Mouse (Mus musculus) liver, embryonic 14.5 days (tissue): ENCODE measurements around the gene Ifna6. TPM values are rescaled to one million over a fixed set of nuclear protein-coding genes. Genes with fewer than 3 reads are reported as not detected.
"Not testable (repeated sequence)": the region's sequence is repeated elsewhere in the genome, so short reads cannot be mapped to it uniquely, and the experiment has no call there.

ENCODE experiments used
- ATAC-seq: fragments of 200-750 bp; cut with Nextera tagmentation; 2 replicates; pipeline ENCODE4 v1.8.0; 2017; ENCODE audit warnings: moderate number of reproducible peaks, mild to moderate bottlenecking, moderate library complexity; ENCODE audit not compliant: insufficient read depth
- DNase-seq, 3 experiments: peaks; one replicate each; pipeline ENCODE4 v3.0.0-alpha.2; 2012 to 2013; ENCODE audit warnings: low read depth in 3 of 3, low spot score in 3 of 3
- H3K27ac ChIP-seq: fragments of 300-500 bp; sonication (generic); 2 replicates; pipeline ENCODE4 v1.5.1; 2014; ENCODE audit warnings: moderate library complexity, mild to moderate bottlenecking, control low read depth, inconsistent platforms
- H3K27me3 ChIP-seq: fragments of 300-500 bp; sonication (generic); 2 replicates; pipeline ENCODE4 v1.6.1; 2014; ENCODE audit warnings: mild to moderate bottlenecking, low read length, moderate library complexity; ENCODE audit not compliant: control insufficient read depth, insufficient read depth
- H3K36me3 ChIP-seq: fragments of 300-500 bp; sonication (generic); replicated peaks from 2 replicates; pipeline ENCODE4 v1.6.1; 2014; ENCODE audit warnings: low read depth; ENCODE audit not compliant: control insufficient read depth, insufficient read depth
- H3K4me1 ChIP-seq, 2 experiments: fragments of 200-500 bp in 1 of 2; fragments of 300-500 bp in 1 of 2; sonication (generic) in 1 of 2; replicated peaks; 2 replicates each; pipeline ENCODE4 v1.6.1; 2012 to 2014; ENCODE audit warnings: antibody characterized with exemption in 1 of 2, inconsistent platforms in 1 of 2, low read length in 1 of 2; ENCODE audit not compliant: control insufficient read depth in 2 of 2, insufficient read depth in 2 of 2
- H3K4me2 ChIP-seq: fragments of 300-500 bp; sonication (generic); 2 replicates; pipeline ENCODE4 v1.6.1; 2014; ENCODE audit warnings: low read depth, mild to moderate bottlenecking, control low read depth, moderate library complexity
- H3K4me3 ChIP-seq, 2 experiments: fragments of 200-500 bp in 1 of 2; fragments of 300-500 bp in 1 of 2; sonication (generic) in 1 of 2; 2 replicates each; pipeline ENCODE4 v1.5.1; 2012 to 2014; ENCODE audit warnings: low read depth in 2 of 2, low read length in 2 of 2, mild to moderate bottlenecking in 2 of 2, control low read depth in 1 of 2, inconsistent platforms in 1 of 2, moderate library complexity in 1 of 2; ENCODE audit not compliant: insufficient read depth in 1 of 2
- H3K9ac ChIP-seq: fragments of 300-500 bp; sonication (generic); replicated peaks from 2 replicates; pipeline ENCODE4 v1.6.1; 2014; ENCODE audit warnings: mild to moderate bottlenecking, control low read depth, moderate library complexity
- H3K9me3 ChIP-seq: fragments of 300-500 bp; sonication (generic); 2 replicates; pipeline ENCODE4 v1.6.1; 2016; ENCODE audit warnings: low read length, mixed read lengths; ENCODE audit not compliant: control insufficient read depth
- WGBS: fragments of 180-500 bp; shearing (Covaris S2); extraction: QIAGEN DNeasy Blood & Tissue Kit; methylation state at CpG from one replicate; pipeline ENCODE4 v1.1.7; 2014; ENCODE audit not compliant: insufficient replicate concordance; 5-methylcytosine and 5-hydroxymethylcytosine counted together
- polyA plus RNA-seq, 2 experiments: library from polyadenylated mRNA; depleted of rRNA in 1 of 2; stranded (reverse) in 1 of 2; unstranded in 1 of 2; fragments of >200 nt; fragmentation: Nextera tagmentation in 1 of 2; extraction: Ambion mirVana in 1 of 2; gene quantifications; 2 replicates each; pipeline versions ENCODE4 v1.2.1 to v1.2.3; 2012 to 2014

The Ifna6 gene
- polyA plus RNA-seq (2012; rRNA removed), result not detected in 2 replicates
- polyA plus RNA-seq (2014; fragmentation: Nextera tagmentation; extraction: Ambion mirVana), result not detected in 2 replicates

- not testable (repeated sequence) for H3K27me3 ChIP-seq, H3K4me3 ChIP-seq, H3K4me2 ChIP-seq, H3K4me1 ChIP-seq, H3K9ac ChIP-seq, H3K36me3 ChIP-seq, H3K27ac ChIP-seq, H3K9me3 ChIP-seq, ATAC-seq, DNase-seq
These were observed at the start of gene Ifna6 for GRCm38 (mm10) chr4:88827116-88827515. TSS of gene Ifna6 (plus strand) at chr4:88827416.

DNA sequence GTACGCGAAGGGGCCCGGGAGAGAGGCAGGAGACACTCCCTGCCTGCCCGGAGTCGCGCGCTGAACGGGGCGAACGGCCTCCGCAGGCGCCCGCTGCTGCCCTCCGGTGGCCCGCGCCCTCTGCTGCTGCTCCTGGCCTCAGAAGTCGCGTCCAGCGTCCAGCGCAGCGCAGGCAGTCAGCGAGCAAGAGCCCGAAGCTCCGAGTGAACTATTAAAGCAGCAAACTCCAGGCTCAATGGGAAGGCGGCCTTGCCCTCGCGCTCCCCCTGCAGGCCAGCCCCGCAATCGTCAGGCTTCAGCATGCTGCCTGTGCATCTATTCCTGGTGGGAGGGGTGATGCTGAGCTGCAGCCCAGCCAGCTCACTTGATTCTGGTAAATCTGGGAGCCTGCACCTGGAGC is 47.7 kb upstream of the Ifna6 start, which contains the start of gene Gm13272:
Gene Gm13272, plus strand, starts transcription at position 301 of the 400 bp plus-strand sequence.
- not testable (repeated sequence) for H3K4me3 ChIP-seq, H3K4me1 ChIP-seq, H3K27ac ChIP-seq, H3K9me3 ChIP-seq, DNase-seq, H3K27me3 ChIP-seq, ATAC-seq, H3K4me2 ChIP-seq, H3K36me3 ChIP-seq, H3K9ac ChIP-seq
- no CpG with 5 or more reads among the region's 29 CpGs for WGBS

DNA sequence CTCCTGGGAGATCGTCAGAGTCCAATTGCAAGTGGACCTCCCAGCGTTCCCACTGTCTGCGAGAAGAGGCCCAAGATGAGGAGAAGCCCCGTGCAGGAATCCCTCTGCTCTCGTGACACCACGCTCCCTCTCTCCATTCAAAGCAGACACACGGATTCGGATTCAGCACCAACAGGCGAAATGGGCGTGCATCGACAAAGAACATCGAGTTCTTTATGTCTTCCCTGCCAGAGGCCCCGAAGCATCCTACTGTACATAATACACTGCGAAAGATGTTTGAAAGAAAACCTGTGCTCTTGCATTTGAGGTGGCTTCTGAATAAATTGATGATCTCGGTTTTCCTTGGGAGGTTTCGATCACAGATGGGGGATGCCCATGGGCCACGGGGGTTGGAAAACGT is 46.9 kb upstream of the Ifna6 start:
- H3K9me3 ChIP-seq, H3K4me2 ChIP-seq, H3K4me3 ChIP-seq, H3K9ac ChIP-seq, H3K27ac ChIP-seq, H3K4me1 ChIP-seq, ATAC-seq, H3K36me3 ChIP-seq, DNase-seq, H3K27me3 ChIP-seq: not testable (repeated sequence)
- 33% methylated on average over 15 of the region's 18 CpGs for WGBS

DNA sequence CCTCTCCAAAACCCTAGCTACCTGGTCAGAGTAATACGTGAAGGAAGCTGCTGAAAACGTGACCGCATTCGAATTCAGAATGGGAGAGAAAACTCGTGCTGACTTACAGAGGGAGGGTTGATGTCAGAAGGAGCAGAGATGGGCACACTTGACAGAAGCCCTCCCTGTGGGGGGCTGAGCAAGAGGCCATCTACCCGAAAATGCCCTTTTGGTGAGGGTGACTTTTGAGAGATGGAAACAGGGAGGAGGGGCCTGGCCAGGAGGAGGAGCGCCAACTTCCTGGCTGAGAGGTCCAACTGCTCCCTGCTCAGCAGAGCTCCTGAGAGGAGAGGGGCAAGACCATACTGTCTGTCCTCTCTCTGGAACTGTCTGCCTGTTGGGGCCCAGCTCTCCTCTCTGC is 45.4 kb upstream of the Ifna6 start, which contains the start of gene Ifnz:
Gene Ifnz, plus strand, starts transcription at position 301 of the 400 bp plus-strand sequence.
- not testable (repeated sequence) for H3K27ac ChIP-seq, H3K9me3 ChIP-seq, DNase-seq, H3K9ac ChIP-seq, H3K36me3 ChIP-seq, H3K4me1 ChIP-seq, H3K27me3 ChIP-seq, ATAC-seq
- 10% methylated on average over 3 of the region's 7 CpGs for WGBS
- H3K4me2 ChIP-seq, result peak within 1 kb of the TSS; percentile 33
- H3K4me3 ChIP-seq, result peak within 1 kb of the TSS in 1 of 2 experiments; percentile 49; a peak in 2 of 4 replicates

- H3K27me3 ChIP-seq, DNase-seq, H3K36me3 ChIP-seq, H3K9me3 ChIP-seq, H3K27ac ChIP-seq, H3K4me1 ChIP-seq, ATAC-seq, H3K9ac ChIP-seq: not testable (repeated sequence)
- Histone ChIP-seq H3K4me2 (peak overlapping the region; percentile 33), H3K4me3 (peak overlapping the region in 1 of 2 experiments; percentile 49; a peak in 2 of 4 replicates)
- 2% methylated on average over 9 of the region's 31 CpGs for WGBS
These were observed 44.9 kb upstream of the Ifna6 start for GRCm38 (mm10) chr4:88782335-88782734.

DNA sequence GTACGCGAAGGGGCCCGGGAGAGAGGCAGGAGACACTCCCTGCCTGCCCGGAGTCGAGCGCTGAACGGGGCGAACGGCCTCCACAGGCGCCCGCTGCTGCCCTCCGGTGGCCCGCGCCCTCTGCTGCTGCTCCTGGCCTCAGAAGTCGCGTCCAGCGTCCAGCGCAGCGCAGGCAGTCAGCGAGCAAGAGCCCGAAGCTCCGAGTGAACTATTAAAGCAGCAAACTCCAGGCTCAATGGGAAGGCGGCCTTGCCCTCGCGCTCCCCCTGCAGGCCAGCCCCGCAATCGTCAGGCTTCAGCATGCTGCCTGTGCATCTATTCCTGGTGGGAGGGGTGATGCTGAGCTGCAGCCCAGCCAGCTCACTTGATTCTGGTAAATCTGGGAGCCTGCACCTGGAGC is 41.8 kb upstream of the Ifna6 start, which contains the start of gene Gm13276:
Gene Gm13276, plus strand, starts transcription at position 301 of the 400 bp plus-strand sequence.
- not testable (repeated sequence) for DNase-seq, H3K4me2 ChIP-seq, H3K9me3 ChIP-seq, H3K36me3 ChIP-seq, ATAC-seq, H3K27me3 ChIP-seq, H3K4me3 ChIP-seq, H3K4me1 ChIP-seq, H3K9ac ChIP-seq, H3K27ac ChIP-seq
- no CpG with 5 or more reads among the region's 27 CpGs for WGBS
